Mouse (Mus musculus) left cerebral cortex, adult 8-10 months (tissue): ENCODE results near the gene Olfr397. TPM values are rescaled to one million over a fixed set of nuclear protein-coding genes. Genes with fewer than 3 reads are reported as not detected.

Experiments
- DNase-seq, 2 experiments: peaks; one replicate each; pipeline ENCODE4 v3.0.0; 2022; ENCODE audit warnings: low spot score in 2 of 2
- total RNA-seq, 4 experiments: library from RNA; stranded (reverse); gene quantifications; 2 replicates each; pipeline ENCODE4 v1.2.4; 2022

Olfr397 gene
- total RNA-seq = not detected

DNA sequence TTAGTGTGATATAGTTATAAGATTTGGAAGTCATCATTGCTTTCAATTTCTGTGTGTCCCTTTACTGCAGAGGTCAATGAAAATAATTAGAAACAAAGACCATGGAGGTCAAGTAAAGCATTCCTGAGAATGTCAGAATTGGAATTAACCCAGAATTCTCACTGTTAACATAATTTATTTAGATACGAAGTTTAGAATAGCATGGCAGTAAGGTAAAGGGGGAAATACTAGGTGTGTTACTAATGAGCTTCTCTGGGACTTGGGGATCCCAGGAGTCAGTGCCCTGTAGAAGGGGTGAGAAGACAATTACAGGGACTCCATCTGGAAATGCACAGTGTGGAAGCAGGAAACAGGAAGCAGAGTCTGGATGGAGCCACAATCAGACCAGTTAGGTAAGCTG is at the start of gene Olfr397:
Gene Olfr397, plus strand, starts transcription at position 301 of the 400 bp plus-strand sequence.
- DNase-seq = no peak

DNA sequence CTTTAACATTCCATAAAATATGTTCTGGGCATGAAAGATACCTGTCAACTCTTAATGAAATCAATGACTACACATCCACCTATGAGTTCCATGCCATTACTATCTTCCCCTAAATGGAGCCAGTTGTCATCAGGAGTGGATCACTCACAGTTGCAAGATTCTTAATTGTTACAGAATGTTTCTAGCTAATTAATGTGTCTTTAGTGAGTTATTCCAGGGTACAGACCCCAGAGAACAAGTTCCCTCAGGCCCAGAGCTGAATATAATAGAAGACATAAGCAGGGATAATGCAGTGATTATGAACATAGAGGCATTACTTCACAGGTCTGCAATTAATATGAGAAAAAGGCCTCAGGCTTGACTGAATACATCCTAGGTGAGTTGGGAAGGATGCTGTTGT is 24.2 kb upstream of the Olfr397 start, which contains the start of gene Olfr23:
Gene Olfr23, plus strand, starts transcription at position 301 of the 400 bp plus-strand sequence.
- DNase-seq = no peak

DNA sequence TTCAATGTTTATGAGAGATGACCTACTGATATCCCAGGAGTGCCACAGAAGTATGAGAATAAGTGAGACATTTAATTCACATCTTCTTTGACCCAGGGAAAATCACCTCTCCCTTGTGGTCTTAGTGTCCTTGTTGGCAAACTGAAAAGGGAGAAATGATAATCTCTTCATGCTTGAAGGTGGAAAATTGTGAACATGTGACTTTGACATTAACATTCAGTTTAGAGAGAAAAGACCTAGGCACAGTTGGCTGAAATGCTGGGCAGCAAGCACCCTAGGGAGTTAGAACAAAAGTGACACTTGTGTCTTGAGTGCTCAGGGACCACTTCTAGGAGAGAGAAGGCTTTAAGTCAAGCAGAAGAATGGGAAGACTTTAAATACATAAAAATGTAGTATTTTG is 29.7 kb downstream of the Olfr397 start, which contains the start of gene Olfr398:
Gene Olfr398, minus strand, starts transcription at position 101 of the 400 bp plus-strand sequence.
- no peak for DNase-seq

DNA sequence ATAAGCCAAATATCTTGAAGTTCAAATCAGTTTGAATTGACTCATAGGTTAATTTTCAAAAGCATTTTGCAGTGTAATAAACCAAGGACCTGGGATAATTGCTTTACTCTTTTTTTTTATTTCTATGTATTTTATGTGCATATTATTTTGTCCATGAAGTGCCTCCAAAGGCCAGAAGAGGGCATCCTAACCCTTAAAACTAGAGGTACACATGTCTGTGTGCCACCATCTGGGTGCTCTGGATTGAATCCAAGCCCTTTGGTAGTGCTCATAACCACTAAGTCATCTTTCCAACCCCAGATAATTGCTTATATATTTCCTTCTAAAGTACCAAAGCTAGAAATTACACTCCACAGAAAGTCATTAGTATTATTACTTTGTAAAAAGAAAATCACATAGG is 32.5 kb downstream of the Olfr397 start:
- DNase-seq = no peak

Other genes starting within 250 kb of the Olfr397 start
- not detected for gene Olfr389, start 180.1 kb upstream of the Olfr397 start, total RNA-seq
- gene Olfr390, start 177.9 kb upstream of the Olfr397 start, total RNA-seq = not detected
- not detected for gene Olfr391-ps, start 157.8 kb upstream of the Olfr397 start, total RNA-seq
- not detected for gene Olfr392, start 143.8 kb upstream of the Olfr397 start, total RNA-seq
- gene Olfr393, start 109.4 kb upstream of the Olfr397 start, total RNA-seq = not detected
- gene Olfr394, start 70.0 kb upstream of the Olfr397 start, total RNA-seq = not detected
- gene Olfr395, start 51.5 kb upstream of the Olfr397 start, total RNA-seq = not detected
- not detected for gene Olfr23, start 24.1 kb upstream of the Olfr397 start, total RNA-seq
- gene Olfr398, start 29.6 kb downstream of the Olfr397 start, total RNA-seq = not detected
- not detected for gene Olfr139, start 95.7 kb downstream of the Olfr397 start, total RNA-seq
- gene Olfr399, start 95.8 kb downstream of the Olfr397 start, total RNA-seq = not detected
- not detected for gene Zfp616, start 109.1 kb downstream of the Olfr397 start, total RNA-seq
- not detected for gene Olfr401, start 152.9 kb downstream of the Olfr397 start, total RNA-seq
- not detected for gene Olfr402, start 192.7 kb downstream of the Olfr397 start, total RNA-seq
- not detected for gene Olfr403, start 225.4 kb downstream of the Olfr397 start, total RNA-seq